Mouse (Mus musculus): ENCODE measurements around the gene Cerkl.

The Cerkl gene

DNA sequence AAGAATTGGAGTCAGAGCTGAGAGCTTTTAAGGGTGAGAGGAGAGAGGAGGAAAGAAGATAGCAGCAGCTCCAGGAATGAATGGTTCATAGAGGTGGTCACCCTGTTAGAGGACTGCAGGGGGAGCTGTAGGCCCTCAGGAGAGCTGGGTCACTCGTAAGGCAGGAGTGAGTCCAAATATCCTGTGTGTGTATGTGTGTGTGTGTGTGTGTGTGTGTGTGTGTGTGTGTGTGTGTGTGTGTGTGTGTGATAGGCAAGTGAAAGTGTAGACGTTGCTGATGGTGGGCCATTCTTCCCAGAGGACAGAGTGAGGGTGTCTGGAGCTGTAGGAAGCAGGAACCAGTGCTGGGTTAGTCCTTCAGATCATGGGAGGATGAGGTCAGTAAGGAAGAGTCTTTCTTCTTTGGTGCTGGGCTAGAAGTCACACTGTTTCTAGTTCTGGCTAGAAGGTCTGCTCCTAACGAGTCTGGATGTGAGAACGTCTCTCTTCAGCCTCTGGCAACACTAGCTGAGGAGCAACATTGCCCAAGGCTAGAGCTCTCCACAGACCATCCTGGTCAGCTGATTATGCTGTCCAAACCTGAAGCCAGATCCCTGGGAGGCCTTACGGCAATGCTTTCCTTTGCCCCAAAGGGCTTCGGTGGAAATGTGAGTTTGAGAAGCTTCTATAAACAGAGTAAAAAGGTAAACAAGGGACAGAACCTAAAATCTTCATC lies 83.9 kb downstream of the Cerkl start:
- peak; percentile 74; the same call in 1 of the 2 replicates for ATAC-seq (ENCODE audit: low TSS enrichment)

DNA sequence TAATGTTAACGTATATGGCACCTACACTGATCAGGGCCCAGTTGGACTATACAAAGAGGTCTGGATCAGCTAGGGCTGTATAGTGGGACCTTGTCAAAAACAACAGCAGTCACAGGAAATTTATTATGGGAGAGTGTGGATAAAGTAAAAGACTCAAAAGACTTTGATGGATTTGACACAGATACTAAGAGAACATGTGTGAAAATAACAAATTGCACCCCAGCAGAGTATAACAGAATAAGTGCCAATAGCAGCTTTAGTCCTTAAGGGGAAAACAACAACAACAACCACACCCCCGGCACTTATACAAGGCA lies 84.5 kb downstream of the Cerkl start:
- no peak for ATAC-seq (ENCODE audit: low TSS enrichment)

DNA sequence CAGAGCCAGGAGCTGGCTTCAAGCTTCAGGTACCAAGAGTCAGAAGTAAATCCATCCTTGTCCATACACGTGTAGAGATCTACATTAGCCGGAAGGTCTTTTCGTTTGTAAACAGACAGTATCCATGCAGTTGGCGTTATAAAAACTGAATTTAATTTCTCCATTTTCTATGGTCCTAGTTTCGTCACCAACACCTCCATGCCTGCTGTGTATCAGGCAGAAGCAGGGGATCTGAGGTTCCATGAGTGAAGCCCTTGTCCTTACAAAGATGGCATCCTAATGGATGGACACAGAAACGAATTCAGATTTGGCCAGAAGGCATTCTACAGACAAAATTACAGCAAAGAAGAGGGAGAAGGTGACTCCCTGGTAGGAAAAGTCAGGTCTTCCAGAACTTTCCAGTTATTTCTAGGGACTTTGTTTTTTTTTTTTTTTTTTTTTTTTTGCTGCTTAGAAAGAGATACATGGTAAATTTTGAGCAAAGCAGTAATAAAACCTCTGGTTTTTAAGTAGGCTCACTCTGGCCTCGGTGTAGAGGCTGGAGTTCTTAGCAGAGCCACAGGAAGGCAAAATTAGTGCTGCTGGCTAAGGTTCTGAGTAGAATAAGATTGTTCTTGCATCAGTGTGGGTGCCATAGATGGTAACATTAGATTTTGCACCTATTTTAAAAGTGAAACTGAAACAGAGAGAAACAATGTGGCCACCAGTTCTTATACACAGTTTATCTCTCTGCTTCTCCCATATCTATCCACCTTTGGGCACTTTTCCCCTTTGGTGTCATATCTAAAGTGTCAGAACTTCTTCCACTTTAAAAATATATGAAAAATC lies 85.0 kb downstream of the Cerkl start:
- ATAC-seq (ENCODE audit: low TSS enrichment), result no peak

DNA sequence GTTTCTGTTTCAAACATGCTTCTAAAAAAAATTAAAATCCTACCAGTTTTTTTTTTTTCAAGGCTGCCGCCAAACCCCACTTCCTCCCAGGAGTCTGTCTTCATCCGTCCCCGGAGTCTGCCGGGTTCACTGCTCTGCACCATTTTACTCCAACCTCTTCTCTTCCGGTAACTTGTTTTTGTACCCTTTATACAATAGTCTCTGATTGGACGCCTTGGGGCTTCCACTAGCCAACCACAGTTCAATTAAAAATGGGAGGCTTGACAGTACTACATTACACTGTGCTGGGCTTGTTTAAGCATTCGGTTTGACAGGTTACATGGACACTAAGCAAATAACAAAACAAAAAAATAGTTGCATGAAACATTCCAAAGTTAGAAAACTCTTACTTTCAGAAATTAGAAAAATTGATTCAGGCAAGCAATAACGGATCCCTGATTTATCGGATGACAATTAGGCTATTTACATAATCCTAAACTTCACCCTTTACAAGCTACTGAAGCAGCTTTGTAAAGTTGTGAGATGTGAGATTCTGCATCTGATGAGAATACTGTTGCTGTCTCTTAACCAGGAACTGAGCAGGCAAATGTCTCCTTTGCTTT lies 85.8 kb downstream of the Cerkl start:
- peak; percentile 94 for ATAC-seq (ENCODE audit: low TSS enrichment)

DNA sequence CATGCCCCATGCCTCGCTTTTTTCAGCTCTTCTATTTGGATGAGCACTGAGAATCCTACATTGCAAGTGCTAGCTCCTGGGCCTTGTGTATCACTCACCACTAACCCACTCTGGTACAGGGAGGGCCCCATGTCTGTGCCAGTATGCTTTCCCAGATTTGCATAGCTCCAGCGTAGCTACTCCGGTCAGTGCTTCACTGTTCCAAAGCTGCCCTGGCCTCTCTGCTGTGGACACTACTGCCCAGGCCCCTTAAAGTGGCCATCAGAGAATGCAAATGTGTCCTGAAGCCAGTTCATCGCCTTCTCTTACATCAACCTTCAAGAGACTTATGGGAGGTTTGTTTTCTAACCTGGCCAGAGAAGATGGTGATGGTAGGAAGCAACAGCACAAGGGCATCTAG lies 86.7 kb downstream of the Cerkl start:
- ATAC-seq (ENCODE audit: low TSS enrichment), result no peak; the same call in 1 of the 2 replicates

DNA sequence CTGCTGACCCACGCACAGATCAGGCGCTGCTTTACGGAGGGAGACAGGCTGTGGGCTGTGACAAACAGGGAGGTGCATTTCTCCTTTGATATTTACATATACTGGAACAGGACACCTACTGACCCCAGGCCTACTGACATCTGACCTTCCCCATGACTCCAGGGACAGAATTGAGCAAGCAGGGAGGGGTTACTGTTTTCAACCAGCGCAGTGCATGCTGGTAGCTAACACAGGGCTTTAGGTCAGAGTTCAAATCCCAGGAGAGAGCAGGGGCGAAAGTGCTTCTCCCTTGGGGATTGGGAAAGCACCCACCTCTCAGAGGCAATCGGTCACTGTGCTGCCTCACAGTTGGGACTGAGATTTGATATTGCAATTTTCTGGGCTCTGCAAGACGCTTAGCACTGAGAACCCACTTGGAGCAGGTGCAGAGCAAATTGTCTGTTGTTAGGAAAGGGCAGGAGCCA lies 87.5 kb downstream of the Cerkl start:
- ATAC-seq (ENCODE audit: low TSS enrichment), result no peak

DNA sequence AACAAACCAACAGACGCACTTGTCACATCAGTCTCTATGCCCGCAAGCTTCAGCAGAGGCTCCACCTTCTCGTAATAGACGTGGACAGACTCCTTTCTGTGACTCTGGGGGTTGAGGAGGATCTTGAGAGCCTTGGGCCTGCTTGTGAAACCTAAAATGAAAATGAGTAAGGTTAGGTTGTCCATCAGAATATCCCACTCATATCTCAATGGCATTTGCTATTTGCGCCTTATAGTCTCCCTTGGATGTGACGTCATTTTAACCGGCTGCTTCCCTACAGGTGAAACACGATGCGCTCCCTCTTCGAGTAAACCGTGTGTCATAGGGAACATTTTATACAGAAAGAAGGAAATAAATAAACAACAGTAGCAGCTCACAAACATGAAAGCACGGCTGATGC lies 87.9 kb downstream of the Cerkl start:
- ATAC-seq (ENCODE audit: low TSS enrichment), result no peak

DNA sequence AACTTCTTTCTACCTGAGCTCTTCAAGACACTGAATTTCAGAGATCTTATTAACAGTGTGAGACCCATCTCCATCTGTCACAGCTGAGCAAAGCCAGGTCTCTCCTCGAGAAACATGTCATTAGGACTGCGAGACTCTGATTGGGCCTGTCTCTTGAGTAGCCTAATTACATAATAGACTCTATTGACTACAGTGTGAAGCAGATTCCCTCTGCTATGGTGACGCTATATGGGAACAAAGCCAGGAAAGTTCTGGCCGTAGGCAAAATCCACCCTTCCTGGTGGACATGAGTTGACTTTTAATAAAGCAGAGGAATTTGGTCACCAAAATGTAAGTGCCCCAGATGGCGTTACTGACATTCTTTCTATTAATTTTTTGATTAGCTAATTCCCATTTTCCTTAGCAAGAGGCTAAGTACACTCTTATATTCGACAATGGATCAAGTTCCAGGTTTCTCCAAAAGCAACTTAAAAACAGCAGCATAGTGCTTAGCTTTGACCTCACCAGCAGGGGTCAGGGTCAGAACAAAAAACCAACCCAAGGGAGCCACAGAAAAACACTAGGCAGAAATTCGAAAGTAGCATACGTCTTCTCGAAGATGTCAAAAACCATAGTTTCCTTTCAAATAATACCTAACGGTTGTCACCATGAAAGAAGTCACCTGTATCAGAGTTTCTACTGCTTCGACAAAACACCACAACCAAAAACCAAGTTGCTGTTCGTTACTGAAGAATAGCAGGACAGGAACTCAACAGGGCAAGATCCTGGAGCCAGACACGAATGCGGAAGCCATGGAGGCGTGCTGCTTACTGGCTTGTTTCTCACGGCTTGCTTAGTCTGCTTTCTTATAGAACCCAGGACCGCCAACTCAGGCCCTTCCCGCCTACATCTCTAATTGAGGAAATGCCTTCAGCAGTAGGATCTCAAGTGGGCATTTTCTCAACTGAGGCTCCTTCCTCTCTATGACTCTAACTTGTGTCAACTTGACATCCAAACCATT lies 88.8 kb downstream of the Cerkl start:
- ATAC-seq (ENCODE audit: low TSS enrichment), result no peak

DNA sequence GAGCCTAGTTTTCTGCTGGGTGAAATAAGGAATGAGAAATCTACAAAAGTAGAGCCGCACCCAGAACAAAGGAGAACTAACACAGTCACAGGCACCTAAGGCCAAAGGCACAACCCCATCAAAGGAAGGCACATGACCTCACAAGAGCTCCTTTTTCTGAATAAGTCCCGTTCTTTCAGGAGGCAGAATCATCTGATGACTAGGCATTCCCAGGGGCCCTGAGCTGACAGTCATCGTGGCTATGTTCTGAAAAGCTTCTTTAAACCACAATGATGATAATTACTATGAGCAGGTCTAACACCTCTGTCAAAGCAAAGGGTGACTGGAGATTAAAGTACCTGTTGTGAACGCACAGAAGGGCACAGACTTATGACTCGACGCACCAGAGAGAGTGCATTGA lies 92.7 kb downstream of the Cerkl start:
- no peak for ATAC-seq (ENCODE audit: low TSS enrichment)

DNA sequence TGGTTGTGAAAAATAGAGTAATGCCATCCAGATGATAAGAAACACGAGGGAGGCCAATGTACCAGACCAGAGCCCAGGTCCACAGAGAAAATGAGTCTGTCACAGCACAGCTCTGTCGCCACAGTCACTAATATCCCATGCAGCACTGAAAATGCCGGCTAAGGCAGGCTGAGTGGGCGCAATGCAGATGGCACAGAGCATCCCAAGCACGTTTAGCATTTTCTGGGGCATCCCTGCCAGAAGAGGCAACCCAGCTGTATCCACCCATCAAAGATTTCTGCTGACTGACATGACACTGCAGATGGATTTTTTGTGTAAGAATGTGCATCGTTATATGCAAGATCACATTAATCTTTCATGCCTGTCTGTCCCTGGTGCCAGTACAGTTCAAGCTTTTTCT lies 94.6 kb downstream of the Cerkl start:
- ATAC-seq (ENCODE audit: low TSS enrichment), result peak; percentile 88

DNA sequence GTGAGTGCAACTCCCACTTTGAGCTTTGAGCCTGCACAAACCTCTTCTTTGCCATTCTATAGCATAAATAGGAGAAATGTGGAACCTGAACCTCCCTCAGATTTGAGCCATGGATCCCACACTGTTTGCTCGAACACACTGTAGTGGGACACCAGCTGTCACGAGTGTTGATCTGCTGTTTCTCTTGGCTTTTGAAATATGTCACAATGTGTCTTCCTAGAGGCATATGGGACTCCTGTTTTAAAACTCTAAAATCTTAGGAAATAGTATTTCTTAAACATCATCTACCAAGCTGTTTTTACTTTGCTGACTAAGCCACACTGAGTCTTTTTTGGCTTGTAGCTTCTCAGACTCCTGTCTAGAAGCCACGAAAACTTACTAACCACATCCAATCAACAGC lies 98.8 kb downstream of the Cerkl start:
- peak; percentile 74 for ATAC-seq (ENCODE audit: low TSS enrichment)

DNA sequence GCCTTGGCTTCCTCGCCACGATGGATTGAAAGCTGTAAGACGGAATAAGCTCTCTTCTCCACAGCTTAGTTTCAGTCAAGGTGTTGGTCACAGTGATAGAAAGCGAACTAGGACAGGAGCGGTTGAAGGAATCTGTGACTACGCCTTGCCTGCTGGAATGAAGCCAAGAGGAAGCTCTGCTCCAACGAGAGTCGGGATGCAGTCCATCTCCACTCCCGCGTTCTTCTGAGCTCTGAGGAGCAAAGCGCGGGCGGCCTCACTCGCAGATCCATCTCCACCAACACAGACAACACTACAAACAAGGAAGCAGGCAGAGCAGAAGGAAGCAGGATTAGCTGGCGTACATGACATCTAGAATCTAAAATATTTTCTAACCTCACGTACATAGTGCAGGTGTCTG lies 101.8 kb downstream of the Cerkl start:
- peak; percentile 94 for ATAC-seq (ENCODE audit: low TSS enrichment)

DNA sequence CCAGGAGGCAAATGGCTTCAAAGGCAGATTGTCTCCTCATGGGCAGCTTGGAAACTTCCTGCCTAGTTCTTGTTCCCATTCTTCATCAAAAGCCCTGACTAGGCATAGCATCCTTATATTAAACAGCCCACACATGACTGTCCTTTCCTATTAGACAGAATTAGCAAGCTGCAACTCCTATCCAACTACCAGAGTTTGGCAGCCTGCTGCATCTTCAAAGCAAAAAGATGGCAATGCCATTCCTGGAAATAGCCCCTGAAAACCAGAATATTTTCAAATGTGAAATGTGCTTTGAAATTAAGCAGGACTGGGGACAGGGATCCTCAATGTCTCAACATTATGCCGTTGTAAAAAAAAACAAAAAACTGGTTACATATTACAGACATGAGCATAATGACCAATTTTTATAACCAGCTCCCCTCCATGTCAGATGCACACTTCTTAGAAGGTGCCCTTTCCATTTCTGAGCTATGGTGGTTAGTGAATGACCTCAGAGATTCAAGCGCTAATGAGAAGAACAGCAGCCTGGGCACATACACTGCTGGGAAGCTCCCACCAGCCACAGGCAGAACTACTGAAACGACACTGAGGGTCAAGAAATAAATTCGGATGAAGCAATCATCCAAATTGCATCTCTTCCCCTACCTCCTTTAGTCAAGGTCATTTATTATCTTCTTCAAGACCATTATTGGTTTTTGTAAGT lies 104.3 kb downstream of the Cerkl start:
- ATAC-seq (ENCODE audit: low TSS enrichment), result no peak

DNA sequence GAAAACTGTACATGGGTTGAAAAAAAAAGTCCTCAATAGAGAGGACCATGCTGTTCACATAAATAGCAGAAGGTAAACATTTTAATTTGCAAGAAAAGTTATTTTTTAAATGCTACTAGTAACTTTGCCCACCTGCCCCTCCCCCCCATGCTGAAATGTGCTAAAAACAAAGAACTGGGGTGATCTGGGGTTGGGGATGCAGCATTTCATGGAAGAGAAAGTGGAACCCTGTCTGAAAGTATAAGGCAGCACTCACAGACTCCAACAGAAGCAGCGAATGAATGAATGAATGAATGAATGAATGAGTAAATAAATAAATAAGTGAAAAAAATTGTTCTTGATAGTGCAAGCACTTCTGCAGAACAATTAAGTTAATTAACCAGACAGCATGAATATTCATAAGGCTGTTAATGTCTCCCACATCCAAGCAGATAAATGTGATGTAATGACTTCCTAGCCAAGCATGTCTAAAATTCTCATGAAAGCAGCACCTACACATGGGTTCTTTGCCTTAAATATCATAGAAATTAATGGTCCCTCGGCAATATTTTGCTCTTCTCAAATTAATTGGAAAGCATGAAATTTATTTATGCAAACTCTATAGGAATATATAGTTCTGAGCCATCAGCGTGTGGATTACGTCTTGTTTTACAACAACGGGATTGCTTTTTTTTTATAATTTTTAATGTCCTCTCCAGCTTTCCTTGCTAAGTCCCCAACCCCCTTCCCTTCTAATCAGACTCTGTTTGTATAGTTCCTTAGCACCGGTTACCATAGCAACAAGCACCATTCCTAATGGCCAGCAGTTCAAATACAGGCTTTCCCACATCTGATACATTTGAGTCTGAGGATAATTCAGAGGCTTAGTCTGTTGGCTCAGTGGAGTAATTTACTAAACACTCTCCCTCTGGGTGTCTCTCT lies 105.1 kb downstream of the Cerkl start:
- ATAC-seq (ENCODE audit: low TSS enrichment), result no peak

DNA sequence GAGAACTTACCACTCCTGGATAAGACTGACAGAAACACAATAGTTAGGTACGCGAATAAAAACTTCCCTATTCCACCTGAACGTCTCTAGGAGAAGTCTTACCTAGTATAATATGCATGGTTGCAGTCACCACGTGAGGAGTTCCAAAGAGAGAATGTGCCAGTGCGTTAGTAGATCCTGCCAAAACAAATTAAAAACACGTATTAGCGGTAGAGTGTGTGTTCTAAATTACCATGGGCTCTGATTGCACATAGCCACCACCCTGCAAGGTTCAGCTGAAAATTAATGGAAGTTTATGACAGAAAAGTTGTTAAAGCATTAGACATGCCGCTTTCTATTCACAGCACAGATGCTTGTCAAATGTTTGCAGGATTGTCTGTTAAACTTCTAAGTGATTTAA lies 113.5 kb downstream of the Cerkl start:
- ATAC-seq (ENCODE audit: low TSS enrichment), result no peak

DNA sequence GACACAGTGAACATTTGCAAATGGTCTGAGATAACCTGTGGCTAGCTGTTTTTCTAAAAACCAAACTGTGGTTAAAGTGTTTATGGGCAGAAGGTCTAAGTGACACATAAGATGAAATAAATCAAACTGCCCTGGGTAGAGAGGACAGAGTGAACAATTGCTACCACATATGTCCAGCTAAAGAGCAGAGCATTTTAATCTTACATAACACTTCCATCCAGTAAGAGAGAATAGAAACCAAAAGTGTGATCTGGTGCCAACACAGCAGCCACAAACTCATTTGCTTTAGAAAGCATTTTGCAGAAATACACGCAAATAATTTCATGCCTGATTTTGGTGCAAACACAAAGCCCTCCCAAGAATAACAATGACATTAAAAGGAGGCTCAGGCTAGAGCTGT lies 117.6 kb downstream of the Cerkl start:
- 0 out of 2 replicates have a peak, but pooled peaks have one; percentile 6 for ATAC-seq (ENCODE audit: low TSS enrichment)

DNA sequence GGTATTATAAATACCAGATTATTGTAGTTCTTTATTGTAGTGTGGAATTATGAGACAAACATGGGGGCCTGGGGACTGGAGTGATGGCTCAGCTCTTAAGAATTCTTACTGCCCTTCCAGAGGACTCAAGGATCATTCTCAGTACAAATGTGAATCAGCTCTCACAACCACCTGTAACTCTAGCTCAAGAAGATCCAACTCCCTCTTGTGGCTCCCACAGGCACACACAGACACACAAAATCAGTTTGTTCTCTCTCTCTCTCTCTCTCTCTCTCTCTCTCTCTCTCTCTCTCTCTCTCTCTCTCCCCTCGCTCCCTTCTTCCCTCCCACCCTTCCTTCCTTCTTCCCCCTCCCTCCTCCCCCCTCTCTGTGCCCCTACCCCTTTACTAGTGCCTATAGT lies 120.4 kb downstream of the Cerkl start:
- no peak for ATAC-seq (ENCODE audit: low TSS enrichment)

DNA sequence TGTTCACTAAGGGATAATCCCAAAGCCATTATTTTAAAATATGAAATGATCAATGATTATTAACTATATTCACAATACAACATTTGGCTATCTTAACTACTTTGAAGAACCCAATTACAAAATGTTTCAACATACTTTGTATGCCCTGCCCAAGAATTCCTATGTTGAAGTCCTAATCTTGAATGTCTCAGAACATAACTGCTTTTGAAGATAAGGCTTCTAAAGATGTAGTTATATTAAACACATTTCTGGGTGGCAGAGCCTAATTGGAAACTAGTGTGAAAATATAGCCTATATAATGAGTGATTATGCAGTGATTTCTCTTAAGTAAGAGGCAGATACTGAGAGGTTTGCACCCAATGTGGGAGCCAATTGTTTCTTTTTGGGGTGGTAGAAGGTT lies 121.9 kb downstream of the Cerkl start:
- ATAC-seq (ENCODE audit: low TSS enrichment), result no peak

DNA sequence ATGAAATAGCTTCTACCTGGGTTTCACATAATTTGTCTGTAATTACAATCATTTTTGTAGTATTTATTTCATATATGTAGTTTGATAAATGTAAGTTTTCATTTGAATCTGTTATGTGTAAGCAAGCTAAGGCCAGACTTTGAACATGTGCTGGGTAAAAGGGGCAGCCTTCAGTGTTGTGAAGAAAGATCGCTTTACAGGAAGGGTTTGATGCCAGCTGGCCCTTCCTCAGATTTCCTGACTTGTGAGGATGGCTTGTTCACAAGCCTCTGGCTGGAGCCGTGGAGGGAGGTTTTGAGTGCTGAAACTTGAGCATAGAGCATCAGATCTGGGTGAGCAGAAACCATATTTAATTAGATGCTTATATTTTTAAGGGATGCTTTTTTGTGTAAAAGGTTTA lies 128.5 kb downstream of the Cerkl start:
- no peak for ATAC-seq (ENCODE audit: low TSS enrichment)

Data from frontal cortex, adult (tissue).